Mouse (Mus musculus) brain, embryonic 14.5 days (tissue): ENCODE measurements at regions not wholly inside any gene's neighbourhood (a gene's known extent, or its start where the extent isn't known, plus 50 kb on each side); places are given as distances from the start of the nearest gene placed in this dataset.

Experiments
- CTCF ChIP-seq: fragments of 200-500 bp; IDR thresholded peaks from 2 replicates; pipeline ENCODE4 v1.5.1; 2012; ENCODE audit warnings: inconsistent platforms, mild to moderate bottlenecking, moderate library complexity, borderline replicate concordance; ENCODE audit not compliant: insufficient read depth, insufficient read length; ENCODE audit errors: extremely low read depth
- POLR2A ChIP-seq: fragments of 200-500 bp; IDR thresholded peaks from 2 replicates; pipeline ENCODE4 v1.6.1; 2012; ENCODE audit warnings: mild to moderate bottlenecking, inconsistent platforms, borderline replicate concordance; ENCODE audit not compliant: poor library complexity, insufficient read depth, insufficient read length, severe bottlenecking; ENCODE audit errors: extremely low read depth

GRCm38 (mm10) chr1:137172128-137172527, 211.9 kb upstream of the Nr5a2 start:
- TF ChIP-seq CTCF (no peak), POLR2A (no peak)
